Mouse (Mus musculus) MEL (cell line): ENCODE data around the gene Miga2.

ENCODE experiments used
- CTCF ChIP-seq, 3 experiments: IDR thresholded peaks in 2 of 3; conservative IDR thresholded peaks in 1 of 3; 2 replicates each; pipeline ENCODE4 v1.5.1; 2011 to 2012; ENCODE audit warnings: low read length in 3 of 3, low read depth in 2 of 3, mild to moderate bottlenecking in 2 of 3, improper control_type of control experiment in 1 of 3, inconsistent platforms in 1 of 3, mixed read lengths in 1 of 3, moderate library complexity in 1 of 3; ENCODE audit not compliant: control insufficient read depth in 1 of 3, insufficient read depth in 1 of 3, poor library complexity in 1 of 3, severe bottlenecking in 1 of 3
- NELFE ChIP-seq: IDR thresholded peaks from 2 replicates; pipeline ENCODE4 v1.6.1; 2011; ENCODE audit warnings: low read depth, low read length, improper control_type of control experiment
- TAL1 ChIP-seq: IDR thresholded peaks from 2 replicates; pipeline ENCODE4 v1.6.1; 2012; ENCODE audit warnings: mild to moderate bottlenecking, inconsistent platforms, low read length, moderate library complexity, mixed read lengths
- TCF12 ChIP-seq: IDR thresholded peaks from 2 replicates; pipeline ENCODE4 v1.6.1; 2014; ENCODE audit warnings: low read depth, mild to moderate bottlenecking, inconsistent platforms, low read length, improper control_type of control experiment, moderate library complexity

DNA sequence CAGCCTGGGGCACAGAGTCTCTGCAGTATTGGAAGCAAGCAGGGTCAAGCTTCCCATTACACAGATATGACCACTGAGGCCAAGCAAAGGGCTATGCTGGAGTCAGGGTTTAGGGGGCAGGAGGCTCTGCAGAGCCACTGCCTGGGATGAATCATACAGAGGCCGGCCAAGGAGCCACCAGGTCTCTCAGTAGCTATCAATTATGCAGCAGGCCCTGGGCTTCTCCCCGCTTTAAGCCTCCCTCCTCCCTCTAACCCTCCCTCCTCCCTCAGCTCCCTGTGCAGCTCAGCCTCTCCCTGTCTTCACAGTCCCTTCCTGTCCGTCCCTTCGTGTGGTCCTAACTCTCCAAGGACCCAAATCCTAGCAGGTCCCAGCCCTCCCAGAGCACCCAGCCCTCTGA, 7.8 kb upstream of the Miga2 start:
- TF ChIP-seq TCF12 (no peak), NELFE (no peak), CTCF (IDR thresholded peaks at IDR 0.05 in 2 of 3, conservative IDR thresholded peaks at IDR 0.05 in 1 of 3; ENCODE audit: control insufficient read depth in 1 of 3, insufficient read depth in 1 of 3, low read depth in 2 of 3, low read length in 3 of 3, poor library complexity in 1 of 3, severe bottlenecking in 1 of 3) (no peak), TAL1 (no peak)
